Mouse (Mus musculus) cerebellum, adult 2 months (tissue): ENCODE measurements around the gene Plekha5.

ENCODE experiments used
- CTCF ChIP-seq: fragments of 200-500 bp; IDR thresholded peaks from 2 replicates; pipeline ENCODE4 v1.5.1; 2011; ENCODE audit warnings: low read depth, mild to moderate bottlenecking, control low read depth, low read length, moderate library complexity, borderline replicate concordance; ENCODE audit not compliant: insufficient read depth
- POLR2A ChIP-seq: fragments of 200-500 bp; IDR thresholded peaks from 2 replicates; pipeline ENCODE4 v1.6.1; 2011; ENCODE audit warnings: low read length, control low read depth, borderline replicate concordance; ENCODE audit not compliant: insufficient read depth

GRCm38 (mm10) chr6:140464818-140465217 lies 41.0 kb downstream of the Plekha5 start:
- TF ChIP-seq POLR2A (no peak), CTCF (no peak)
